Mouse (Mus musculus) large intestine, adult 2 months (tissue): Measurements from ENCODE around the gene Bud31. TPM values are rescaled to one million over a fixed set of nuclear protein-coding genes. Genes with fewer than 3 reads are reported as not detected.
"Not testable (repeated sequence)": the region's sequence is repeated elsewhere in the genome, so short reads cannot be mapped to it uniquely, and the experiment has no call there.

Experiments
- DNase-seq: peaks from one replicate; pipeline ENCODE4 v3.0.0-alpha.2; 2012; ENCODE audit warnings: low read depth, low spot score
- WGBS: fragments of 180-500 bp; shearing (Covaris S2); methylation state at CpG from one replicate; pipeline ENCODE4 v1.1.7; 2018; 5-methylcytosine and 5-hydroxymethylcytosine counted together
- polyA plus RNA-seq: library from polyadenylated mRNA; depleted of rRNA; stranded (reverse); fragments of >200 nt; gene quantifications from 2 replicates; pipeline ENCODE4 v1.2.3, GENCODE M21; 2012; rRNA removed

Bud31 gene
- polyA plus RNA-seq: 70.3 and 82.2 TPM in 2 replicates

DNA sequence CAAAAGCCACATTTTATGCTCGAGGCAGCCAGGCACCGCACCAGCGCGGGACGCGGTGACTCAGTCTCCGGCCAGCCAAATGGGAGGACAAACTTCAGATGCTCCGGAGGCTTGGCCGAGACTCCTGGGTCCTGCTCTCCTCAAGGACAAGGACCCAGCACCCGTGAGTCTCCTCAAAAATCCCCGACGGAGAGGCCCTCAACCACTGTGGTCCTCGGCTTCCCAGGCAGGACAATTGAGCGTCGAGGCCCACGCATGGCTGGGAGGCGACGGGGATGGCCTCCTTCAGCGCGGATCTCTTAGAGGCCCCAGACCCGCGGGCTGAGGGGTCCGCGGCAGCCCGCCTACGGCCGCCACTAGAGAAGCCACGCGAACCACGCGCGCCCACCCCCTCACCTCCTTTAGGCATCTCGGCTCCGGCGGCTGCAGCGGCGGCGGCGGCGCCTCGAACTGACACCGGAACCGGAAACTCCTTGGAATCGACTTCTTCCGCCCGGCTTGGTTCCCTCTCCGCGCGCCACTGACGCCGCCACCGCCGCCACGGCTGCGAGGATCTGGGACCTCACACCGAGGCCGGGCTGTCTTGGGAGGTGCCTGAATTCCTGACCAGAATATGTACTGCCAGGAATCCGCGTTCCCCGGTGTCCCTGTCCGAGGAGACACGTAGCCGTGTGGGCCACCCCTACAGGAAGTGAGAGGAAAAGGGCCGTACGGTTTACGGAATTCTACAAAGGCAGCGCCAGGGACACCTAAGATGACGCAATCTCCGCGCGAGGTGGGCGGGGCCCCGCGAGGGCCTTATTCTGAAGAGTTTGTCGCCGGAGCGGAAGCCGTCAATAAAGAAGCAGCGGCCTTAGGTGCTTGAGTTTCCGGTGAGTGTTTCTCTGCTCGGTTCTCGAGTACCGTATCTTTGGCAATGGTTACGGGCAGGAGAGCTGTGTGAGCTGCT is at the start of gene Bud31, which contains the start of gene Pdap1:
Bud31 (plus strand) TSS at position 792 of the 949 bp plus-strand sequence.
Pdap1 (minus strand) TSS at position 668 of the 949 bp plus-strand sequence.
- WGBS: under 1% methylated on average over 84 of the region's 84 CpGs
- peak; percentile 74 for DNase-seq

DNA sequence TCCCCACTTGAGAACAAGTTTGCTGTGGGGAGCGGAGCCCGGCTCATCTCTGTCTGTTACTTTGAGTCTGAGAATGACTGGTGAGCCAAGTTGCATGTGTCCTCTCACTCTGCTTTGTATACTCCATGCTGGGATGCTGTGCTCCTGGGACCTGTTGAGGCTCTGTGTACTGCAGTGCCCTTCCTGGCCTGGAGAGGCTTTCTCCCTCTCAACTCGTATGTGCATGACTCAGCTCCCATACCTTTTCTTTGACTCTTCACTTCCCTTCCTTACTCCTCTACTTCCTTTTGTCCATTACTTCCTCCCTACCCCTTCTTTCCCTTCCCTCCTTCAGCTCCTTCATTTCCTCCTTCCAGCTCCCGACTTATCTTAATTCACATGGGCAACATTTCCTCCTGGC is 44.0 kb upstream of the Bud31 start:
- 76% methylated on average over 4 of the region's 4 CpGs for WGBS
- no peak for DNase-seq

DNA sequence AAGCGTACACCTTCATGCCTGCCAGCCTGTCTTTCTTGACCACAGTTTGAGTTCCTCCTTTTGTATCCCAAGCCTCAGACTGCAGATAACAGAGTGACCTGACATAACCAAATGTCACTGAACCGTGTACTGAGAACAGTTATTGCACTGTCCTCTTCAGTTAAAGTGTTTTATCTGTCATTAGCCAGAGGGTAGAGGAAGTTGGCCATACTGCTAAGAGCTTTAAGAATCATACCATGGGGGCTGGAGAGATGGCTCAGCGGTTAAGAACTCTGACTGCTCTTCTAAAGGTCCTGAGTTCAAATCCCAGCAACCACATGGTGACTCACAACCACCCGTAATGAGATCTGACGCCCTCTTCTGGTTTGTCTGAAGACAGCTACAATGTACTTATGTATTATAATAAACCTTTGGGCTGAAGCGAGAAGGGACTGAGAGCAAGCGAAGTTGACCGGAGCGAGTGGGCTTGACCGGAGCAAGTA is 41.8 kb upstream of the Bud31 start:
- no peak for DNase-seq

DNA sequence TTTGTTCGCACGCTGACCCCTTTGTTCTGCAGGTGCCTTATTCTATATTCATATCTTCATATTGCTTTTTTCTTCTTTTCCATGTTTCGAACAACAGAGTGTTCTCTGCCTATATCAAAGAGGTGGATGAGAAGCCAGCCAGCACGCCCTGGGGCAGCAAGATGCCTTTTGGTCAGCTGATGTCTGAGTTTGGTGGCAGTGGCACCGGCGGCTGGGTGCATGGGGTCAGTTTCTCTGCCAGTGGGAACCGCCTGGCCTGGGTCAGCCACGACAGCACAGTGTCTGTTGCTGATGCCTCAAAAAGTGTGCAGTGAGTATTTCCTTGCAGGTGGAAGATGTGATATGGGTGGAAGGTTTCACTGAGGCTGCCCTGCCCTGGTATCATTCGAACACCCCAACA is 39.2 kb upstream of the Bud31 start:
- no peak for DNase-seq
- 95% methylated on average over 9 of the region's 9 CpGs for WGBS

More for the DNA sequence above, 41.8 kb upstream of the Bud31 start:
- WGBS: 89% methylated on average over 10 of the region's 10 CpGs

DNA sequence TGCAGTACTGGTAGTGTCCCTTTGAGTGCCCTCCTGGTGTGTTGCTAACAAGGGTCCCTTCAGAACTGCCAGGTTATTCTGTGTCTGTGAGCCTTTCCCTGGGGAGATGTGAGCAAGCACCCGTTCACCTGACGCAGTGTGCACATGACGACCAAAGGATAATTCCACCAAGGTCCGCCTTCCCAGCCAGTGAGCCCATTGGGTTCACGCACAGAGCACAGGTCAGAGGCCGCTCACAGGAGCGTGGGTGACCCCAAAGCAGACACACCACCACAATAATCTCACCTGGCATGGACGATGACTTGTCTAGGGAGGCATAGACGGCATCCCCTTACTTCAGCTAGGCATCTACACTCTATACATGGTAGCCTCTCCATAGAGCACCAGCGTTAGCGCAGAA is 38.7 kb upstream of the Bud31 start:
- DNase-seq: not testable (repeated sequence)
- 98% methylated on average over 11 of the region's 11 CpGs for WGBS

DNA sequence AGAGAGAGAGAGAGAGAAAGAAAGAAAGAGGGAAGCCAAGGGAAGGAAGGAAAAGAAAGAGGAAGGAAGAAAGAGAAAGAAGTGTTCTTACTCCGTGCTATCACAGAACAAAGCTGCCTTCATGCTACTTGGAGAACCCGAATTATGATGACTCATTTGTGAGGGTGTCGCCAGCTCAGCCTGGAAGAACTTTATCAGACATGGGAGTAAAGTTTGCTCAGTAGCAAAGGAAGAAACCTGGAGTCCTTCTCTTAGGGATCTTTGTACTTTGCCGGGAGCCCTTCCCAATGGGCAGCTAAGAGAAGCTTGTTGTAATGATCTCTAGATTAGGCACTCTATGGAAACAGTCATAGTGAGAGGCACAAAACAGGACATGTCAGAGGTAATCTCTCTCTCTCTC is 37.5 kb upstream of the Bud31 start:
- WGBS: 33% methylated on average over 4 of the region's 4 CpGs
- no peak for DNase-seq

DNA sequence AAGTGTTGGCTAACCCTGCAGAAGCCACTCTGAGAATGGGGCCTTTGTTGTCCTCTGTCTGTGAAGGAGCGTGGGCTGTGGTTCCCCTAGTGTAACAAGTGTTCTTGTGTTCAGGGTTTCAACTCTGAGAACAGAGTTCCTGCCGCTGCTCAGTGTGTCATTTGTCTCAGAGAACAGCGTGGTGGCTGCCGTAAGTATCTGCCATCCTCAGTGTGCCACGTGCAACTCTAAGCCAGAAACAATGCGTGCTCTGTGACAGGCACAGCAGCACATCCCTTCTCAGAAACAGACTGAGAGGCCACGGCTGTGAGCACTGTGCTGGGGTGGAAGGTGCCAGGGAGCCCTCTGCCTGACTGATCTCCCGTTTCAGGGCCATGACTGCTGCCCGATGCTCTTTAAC is 35.8 kb upstream of the Bud31 start:
- 96% methylated on average over 9 of the region's 9 CpGs for whole genome bisulfite sequencing
- DNase-seq: no peak

DNA sequence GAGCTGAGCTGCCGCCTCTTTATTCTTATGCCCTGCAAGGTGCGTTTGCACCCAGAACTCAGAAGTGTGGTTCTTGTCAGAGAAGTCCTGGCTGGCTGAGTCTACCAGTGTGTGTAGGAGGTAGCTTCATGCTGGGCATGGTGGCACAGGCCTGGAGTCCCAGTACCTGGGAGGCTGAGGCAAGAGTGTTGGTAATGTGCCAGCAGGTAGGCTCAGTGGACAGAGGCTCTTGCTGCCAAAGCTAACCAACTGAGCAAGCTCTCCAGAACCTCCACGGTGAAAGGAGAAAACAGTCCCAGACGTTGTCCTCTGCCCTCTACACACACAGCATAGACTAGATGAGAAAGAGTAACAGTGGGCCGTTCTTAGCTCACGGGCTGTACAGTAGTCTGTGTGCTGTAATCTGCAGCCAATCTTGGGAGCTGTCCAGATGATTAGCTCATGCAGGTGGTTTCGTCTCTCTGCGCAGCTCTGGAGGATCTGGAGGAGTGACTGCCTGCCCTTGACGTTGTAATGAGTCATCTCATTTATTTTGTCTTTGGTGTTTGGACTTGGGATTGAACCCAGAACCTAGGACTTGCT is 34.4 kb upstream of the Bud31 start:
- DNase-seq: no peak
- WGBS: 51% methylated on average over 9 of the region's 9 CpGs

DNA sequence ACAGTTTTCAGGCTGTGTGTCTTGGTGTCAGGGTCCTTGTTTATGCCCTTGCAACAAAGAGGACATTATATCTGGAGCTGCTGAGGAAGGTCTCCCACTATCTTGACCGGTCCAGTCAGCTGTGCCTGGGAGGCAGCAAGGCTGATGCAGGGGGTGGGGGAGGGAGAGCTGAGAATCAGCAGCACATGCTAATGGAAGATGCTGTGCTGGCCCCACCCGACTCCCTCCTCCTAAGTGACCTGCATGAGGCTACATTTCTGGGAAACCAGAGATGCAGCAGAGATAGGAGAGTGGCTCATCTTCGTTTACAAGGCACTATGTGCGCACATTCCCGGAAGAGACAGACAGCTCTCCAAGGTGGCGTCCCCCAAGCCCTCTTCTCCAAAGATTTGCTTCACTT is 29.8 kb upstream of the Bud31 start:
- DNase-seq: no peak
- WGBS: 87% methylated on average over 6 of the region's 6 CpGs

DNA sequence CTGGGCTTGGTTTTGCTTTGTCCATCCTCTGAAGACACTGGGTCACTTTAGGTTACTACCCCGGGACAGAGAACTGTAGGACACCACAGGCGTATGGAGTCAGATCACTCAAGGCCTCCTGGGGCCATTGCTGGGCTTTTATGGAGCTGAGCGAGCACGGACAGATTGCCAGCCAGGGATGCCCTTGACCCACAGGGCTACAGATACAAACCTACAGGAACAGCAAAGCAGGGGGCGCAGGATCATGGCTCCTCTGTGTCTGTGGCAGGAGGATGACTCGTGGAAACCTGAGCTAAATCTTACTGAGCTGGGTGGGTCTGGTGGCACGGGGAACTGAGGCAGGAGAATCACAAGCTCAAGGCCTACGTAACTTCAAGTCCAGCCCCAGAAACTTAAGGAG is 27.6 kb upstream of the Bud31 start:
- 81% methylated on average over 8 of the region's 8 CpGs for WGBS
- DNase-seq: no peak

DNA sequence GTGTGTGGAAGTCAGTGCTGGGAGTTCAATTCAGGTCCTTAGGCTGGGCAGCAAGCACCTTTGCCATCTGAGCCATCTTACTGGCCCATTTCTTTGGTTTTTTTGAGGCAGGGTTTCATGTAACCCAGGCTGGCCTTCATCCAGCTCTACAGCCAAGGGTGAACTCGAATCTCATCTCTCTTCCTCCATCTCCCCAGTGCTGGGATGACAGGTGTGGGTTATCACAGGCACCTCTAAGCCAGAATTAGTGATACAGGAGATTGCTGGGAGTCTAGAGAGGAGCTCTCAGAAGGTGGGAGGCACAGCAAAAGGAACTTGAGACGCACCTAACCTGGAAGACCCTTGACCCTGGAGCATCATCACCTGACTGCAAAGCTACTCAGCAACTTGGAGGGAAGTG is 26.7 kb upstream of the Bud31 start:
- DNase-seq: no peak
- WGBS: 6% methylated on average over 2 of the region's 2 CpGs

DNA sequence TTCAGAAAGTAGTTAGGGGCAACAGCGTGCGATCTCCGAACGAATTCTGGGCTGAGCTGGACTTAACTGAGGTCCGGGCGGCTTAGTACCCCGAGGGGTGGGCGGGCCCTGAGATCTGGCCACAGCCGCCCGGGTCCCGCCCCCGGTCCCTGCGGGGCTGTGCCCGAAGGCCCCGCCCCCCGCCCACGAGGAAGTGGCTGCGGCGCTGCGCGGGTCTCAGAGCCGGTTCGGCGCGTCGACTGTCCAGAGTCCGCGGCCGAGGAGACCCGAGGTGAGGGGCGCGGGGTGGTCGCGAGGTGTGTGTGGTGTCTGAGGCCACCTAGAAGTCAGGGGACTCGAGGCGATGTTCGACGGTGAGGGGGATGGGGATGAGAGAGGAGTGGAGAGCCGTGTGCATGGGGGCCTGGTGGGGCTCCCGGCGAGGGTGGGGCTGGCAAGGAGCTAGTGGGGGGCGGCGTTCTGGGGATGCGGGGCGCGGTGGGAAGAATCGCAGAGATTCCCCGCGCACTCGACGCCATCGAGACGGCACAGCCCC is 26.0 kb upstream of the Bud31 start, which contains the start of gene Arpc1b:
Arpc1b (plus strand) TSS at position 145 of the 535 bp plus-strand sequence.
- WGBS: 1% methylated on average over 51 of the region's 53 CpGs
- no peak for DNase-seq

DNA sequence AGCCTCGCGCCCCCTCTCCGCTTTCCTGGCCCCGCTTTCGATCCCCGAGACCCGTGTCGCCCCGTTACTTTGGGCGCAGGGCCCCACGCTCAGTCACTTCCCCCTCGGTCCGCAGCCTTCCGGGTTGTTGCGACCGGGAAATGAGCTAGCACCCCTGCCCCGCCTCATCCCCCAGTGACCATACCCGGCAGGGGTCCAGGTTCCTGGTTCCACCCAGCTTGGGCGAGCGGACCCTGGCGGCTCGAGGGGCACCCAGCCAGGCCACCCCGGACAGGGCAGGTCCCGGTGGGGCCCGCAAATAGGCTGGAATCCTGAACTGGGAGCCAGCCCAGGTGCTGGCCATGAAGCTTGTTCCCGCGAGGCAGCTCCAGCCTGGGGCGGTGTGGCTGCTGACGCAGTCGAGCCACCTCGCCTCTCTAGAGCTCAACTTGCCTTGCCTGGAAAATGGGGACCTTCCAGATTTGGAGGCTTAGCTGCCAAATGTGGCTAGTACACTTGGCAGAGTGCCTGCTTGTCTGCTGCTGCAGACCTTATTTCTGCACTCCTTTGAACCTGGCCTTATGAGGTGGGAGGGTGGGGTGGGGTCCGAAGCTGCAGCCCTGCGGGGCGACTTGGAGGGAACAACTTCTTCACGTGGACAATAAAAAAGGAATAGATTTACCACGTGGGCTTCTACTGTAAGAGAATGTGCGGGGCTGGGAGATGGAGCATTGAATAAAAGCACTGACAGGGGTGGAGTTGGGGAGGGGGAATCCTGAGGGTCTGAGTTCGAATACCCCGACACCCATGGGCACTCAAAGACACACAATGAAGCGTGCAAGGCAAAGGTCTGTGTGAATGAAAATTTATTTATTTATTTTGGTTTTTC is 25.3 kb upstream of the Bud31 start:
- DNase-seq: no peak
- 4% methylated on average over 40 of the region's 40 CpGs for WGBS

DNA sequence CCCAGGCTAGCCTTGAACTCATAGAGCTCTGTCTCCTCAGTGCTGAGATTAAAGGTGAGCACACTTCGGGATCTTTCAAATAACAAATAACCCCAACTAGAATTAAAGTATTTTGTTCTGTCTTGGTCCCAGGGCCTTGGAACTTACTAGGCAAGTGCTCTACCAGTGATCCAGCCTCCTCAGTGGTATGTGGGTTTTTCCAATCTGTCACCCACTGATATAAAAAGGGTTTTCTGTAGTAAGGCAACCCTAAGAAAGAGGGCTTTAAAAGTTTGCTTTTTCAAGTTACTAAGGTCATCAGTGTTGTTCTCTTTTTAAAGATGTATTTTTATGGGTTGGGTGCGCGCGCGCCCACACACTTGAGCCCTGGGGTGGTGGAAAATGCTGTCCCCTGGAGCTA is 24.4 kb upstream of the Bud31 start:
- no peak for DNase-seq
- WGBS: 30% methylated on average over 5 of the region's 5 CpGs

DNA sequence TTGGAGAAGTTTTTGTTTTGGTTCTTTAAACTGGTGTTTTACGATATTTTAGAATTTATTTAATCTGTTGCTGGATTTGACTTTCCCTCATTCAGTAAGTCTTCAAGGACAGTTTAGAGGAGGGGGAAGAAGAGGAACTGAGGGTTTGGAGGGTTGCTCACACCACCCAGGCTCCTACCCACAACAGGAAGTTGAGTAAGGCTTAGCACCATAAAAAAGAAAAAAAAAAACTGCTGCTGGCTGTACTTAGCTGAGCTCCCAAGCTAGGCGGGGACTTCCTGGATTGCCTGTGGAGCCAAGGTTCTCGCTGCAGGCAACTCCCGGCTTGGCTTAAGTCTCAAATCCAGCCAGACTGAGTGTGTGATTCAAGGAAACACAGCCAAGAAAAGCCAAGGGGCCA is 23.8 kb upstream of the Bud31 start:
- peak; percentile 74 for DNase-seq
- WGBS: 3% methylated on average over 4 of the region's 4 CpGs

DNA sequence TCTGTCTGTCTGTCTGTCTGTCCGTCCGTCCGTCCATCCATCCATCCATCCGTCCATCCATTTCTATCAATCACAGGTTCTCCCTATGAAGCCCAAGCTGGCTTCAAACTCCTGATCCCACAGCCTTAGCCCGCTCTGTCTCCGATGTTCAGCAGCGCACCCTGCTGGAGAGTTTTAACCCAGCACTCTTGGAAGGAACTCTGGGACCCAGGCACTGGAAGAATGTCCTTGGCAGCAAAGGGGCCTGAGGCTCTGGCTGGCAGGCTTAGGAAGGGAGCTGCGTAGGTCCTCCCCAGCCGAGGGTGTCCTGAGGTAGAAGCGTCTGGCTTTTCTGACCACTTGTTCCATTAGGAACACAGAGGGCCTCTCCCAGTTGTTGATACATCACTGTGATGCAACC is 23.2 kb upstream of the Bud31 start:
- WGBS: 24% methylated on average over 10 of the region's 10 CpGs
- no peak for DNase-seq

DNA sequence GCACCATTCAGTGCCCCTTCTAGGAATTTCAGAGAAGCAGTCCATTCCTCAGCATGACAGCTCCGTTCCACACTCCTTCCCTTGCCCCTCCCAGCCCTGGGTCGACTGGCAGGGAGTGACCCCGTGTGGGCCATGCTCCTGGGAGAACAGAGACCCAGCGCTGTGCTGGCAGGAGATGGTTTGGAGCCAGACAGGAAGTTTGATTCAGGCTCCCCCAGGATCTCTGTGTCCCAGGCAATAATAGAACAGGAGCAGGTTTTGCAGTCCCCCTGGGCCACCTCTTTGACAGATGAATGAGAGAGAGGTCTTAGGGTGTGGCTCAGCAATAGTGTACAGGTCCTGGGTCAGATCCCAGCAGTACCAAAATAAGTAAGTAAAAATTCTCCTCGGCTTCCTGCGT is 22.2 kb upstream of the Bud31 start:
- DNase-seq: no peak
- 48% methylated on average over 6 of the region's 6 CpGs for WGBS

DNA sequence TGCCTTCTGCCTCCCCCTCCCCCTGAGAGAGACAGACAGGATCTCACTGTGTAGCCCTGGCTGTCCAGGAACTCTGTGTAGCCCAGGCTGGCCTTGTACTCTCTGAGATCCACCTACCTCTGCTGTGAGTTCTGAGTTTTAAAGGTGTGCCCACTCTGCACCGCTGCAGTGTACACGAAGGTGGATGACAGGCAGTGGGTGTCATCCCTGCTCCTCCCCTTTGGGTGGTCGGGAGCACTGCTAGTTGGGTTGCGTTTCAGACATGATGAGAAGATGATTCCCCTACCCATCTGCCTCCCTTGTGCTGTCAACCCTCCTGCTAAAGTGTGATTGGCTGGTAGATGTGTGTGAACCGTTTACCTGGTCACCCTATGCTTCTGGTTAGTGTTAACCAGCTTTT is 21.7 kb upstream of the Bud31 start:
- DNase-seq: no peak

DNA sequence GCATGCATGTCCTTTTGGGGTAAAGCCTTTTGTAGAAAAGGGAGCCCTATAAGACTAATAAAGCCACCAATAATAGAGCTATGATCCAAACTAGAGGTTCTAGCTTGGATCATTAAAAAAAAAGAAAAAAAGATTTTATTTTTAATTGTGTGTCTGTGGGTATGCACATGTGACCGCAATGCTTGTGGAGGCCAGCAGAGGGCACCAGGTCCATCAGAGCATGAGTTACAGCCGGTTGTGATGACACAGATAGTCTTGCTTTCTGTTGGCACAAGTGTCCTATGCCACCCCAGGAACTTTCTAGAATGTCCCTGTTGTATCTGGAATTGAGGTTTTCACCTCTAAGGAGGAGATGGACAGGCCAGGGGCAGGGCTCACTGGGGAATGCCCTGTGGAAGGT is 20.8 kb upstream of the Bud31 start:
- DNase-seq: no peak
- 96% methylated on average over 2 of the region's 2 CpGs for WGBS

More for the DNA sequence above, 21.7 kb upstream of the Bud31 start:
- 90% methylated on average over 5 of the region's 5 CpGs for WGBS

DNA sequence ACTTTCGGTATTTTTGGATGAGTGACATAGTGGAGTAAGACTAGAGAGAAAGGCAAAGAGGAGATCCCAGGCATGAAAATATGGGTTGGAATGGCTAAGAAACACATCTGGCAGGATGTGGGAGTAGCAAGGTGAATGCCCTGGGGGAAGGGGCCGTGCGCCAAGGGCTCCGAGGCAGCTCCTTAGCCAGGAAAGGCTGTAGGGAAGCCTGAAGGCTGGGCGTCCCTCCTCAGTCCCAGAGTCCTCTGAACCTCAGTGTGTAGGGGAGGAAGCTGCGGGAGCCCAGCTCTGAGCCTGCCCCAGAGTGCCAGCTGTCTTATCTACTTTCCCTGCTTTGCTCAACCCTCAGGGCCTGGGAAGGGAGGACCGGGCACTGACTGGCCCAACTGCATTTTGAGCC is 19.2 kb upstream of the Bud31 start:
- DNase-seq: no peak
- 72% methylated on average over 7 of the region's 7 CpGs for WGBS
